Mouse (Mus musculus): ENCODE data around the gene Defa23. TPM values are rescaled to one million over a fixed set of nuclear protein-coding genes. Genes with fewer than 3 reads are reported as not detected.
"Not testable (repeated sequence)": the region's sequence is repeated elsewhere in the genome, so short reads cannot be mapped to it uniquely, and the experiment has no call there.

The Defa23 gene
- polyA plus RNA-seq (2012; rRNA removed), result not detected in 2 replicates

GRCm38 (mm10) chr8:21054747-21055146 lies at the start of gene Defa23:
Defa23 (plus strand) TSS chr8:21055047.
- DNase-seq (ENCODE audit: low read depth), result not testable (repeated sequence)

- no peak for DNase-seq (ENCODE audit: low read depth)
- TF ChIP-seq CTCF (IDR thresholded peaks at IDR 0.05; ENCODE audit: borderline replicate concordance, extremely low read depth, insufficient read depth, insufficient read length) (no peak), POLR2A (IDR thresholded peaks at IDR 0.05; ENCODE audit: borderline replicate concordance, extremely low read depth, insufficient read depth, insufficient read length, poor library complexity, severe bottlenecking) (no peak)
These were observed 48.0 kb upstream of the Defa23 start for GRCm38 (mm10) chr8:21006801-21007200.

- not testable (repeated sequence) for DNase-seq (ENCODE audit: low read depth)
These were observed 46.3 kb upstream of the Defa23 start for GRCm38 (mm10) chr8:21008578-21008977.

DNA sequence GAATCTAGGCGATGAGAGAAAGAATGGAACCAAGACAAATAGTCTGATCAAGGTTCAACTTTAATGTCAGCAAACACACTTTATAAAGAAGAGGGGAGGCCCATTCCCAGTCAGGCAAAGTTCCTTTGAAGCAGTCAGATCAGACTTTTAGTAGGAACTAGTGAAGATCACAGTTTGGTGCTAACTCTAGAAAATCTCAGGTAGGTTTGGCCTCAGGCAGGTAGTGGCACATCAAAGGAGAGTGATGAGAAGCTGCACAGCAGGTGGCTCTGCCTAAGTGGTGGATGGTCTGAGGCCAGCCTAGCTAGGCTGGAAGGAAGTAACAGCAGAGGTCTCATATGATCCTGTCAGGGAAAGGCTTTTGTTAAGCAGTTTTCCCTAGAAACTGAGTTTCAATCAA lies 44.3 kb upstream of the Defa23 start:
- not testable (repeated sequence) for DNase-seq (ENCODE audit: low read depth)

DNA sequence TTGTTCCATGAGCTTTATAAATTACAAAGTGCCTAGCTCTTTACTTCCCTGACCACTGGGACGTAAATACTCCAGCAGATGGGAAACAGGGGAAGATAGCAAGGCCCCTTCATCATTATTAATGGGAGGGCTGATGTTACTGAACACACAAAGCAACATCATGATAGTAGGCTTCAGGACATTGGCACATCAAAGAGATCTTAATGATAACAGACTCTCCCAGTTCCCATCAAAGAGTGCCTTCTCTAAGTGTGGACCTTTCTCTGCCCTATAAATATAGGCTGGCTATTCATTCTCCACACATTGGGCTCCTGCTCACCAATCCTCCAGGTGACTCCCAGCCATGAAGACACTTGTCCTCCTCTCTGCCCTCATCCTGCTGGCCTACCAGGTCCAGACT lies 29.6 kb upstream of the Defa23 start, which contains the start of gene Defa21:
Gene Defa21, plus strand, starts transcription at position 301 of the 400 bp plus-strand sequence.
- not testable (repeated sequence) for DNase-seq (ENCODE audit: low read depth)

DNA sequence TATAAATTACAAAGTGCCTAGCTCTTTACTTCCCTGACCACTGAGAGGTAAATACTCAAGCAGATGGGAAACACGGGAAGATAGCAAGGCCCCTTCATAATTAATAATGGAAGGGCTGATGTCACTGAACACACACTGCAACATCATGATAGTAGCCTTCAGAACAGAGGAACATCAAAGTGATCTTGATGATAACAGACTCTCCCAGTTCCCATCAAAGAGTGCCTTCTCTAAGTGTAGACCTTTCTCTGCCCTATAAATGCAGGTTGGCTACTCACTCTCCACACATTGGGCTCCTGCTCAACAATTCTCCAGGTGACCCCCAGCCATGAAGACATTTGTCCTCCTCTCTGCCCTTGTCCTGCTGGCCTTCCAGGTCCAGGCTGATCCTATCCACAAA lies 9.9 kb downstream of the Defa23 start, which contains the start of gene Defa35:
Gene Defa35, plus strand, starts transcription at position 301 of the 400 bp plus-strand sequence.
- not testable (repeated sequence) for DNase-seq (ENCODE audit: low read depth)

DNA sequence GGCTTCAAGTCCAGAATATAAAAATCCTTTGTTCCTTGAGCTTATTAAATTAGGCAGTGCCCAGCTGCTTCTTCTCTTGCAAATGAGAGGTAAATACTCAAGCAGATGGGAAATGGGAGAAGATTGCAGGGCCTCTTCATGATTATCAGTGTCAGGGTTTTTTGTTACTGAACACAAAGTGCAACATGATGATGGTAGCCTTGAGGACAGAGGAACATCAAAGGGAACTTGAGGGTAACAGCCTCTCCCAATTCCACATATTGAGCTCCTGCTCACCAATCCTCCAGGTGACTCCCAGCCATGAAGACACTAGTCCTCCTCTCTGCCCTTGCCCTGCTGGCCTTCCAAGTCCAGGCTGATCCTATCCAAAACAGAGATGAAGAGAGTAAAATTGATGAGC lies 29.3 kb downstream of the Defa23 start, which contains the start of gene Defa25:
Gene Defa25, plus strand, starts transcription at position 301 of the 400 bp plus-strand sequence.
- not testable (repeated sequence) for DNase-seq (ENCODE audit: low read depth)

- DNase-seq (ENCODE audit: low read depth), result no peak
- TF ChIP-seq POLR2A (IDR thresholded peaks at IDR 0.05; ENCODE audit: borderline replicate concordance, extremely low read depth, insufficient read depth, insufficient read length, poor library complexity, severe bottlenecking), result no peak
- TF ChIP-seq CTCF (IDR thresholded peaks at IDR 0.05; ENCODE audit: borderline replicate concordance, extremely low read depth, insufficient read depth, insufficient read length), result no peak
These were observed 38.3 kb downstream of the Defa23 start for GRCm38 (mm10) chr8:21093106-21093505.

DNA sequence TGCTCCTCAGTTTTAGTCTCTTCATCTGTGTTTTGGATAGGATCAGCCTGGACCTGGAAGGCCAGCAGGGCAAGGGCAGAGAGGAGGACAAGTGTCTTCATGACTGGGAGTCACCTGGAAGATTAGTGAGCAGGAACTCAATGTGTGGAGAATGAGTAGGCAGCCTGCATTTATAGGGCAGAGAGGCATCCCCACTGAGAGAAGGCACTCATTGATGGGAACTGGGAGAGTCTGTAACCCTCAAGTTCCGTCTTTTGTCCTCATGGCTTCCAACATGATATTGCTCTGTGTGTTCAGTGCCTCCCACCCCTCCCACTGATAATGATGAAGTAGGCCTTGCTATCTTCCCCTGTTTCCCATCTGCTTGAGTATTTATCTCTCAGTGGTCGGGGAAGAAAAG lies 41.1 kb downstream of the Defa23 start, which contains the start of gene Gm14851:
Gene Gm14851, minus strand, starts transcription at position 101 of the 400 bp plus-strand sequence.
- DNase-seq (ENCODE audit: low read depth), result not testable (repeated sequence)

Other genes with a start within 250 kb of the Defa23 start
- not detected in 2 replicates for gene Defb33, start 162.4 kb upstream of the Defa23 start, polyA plus RNA-seq (2012; rRNA removed)
- not detected in 2 replicates for gene Gm15056, start 152.4 kb upstream of the Defa23 start, polyA plus RNA-seq (2012; rRNA removed)
- gene Gm6040, start 133.0 kb upstream of the Defa23 start, polyA plus RNA-seq (2012; rRNA removed), result not detected in 2 replicates
- gene AY761185, start 110.3 kb upstream of the Defa23 start, polyA plus RNA-seq (2012; rRNA removed), result not detected in 2 replicates
- not detected in 2 replicates for gene Defa21, start 29.5 kb upstream of the Defa23 start, polyA plus RNA-seq (2012; rRNA removed)
- gene Defa35, start 10.0 kb downstream of the Defa23 start, polyA plus RNA-seq (2012; rRNA removed), result not detected in 2 replicates
- not detected in 2 replicates for gene Defa25, start 29.4 kb downstream of the Defa23 start, polyA plus RNA-seq (2012; rRNA removed)
- gene Gm14851, start 41.0 kb downstream of the Defa23 start, polyA plus RNA-seq (2012; rRNA removed), result not detected in 2 replicates
- gene Defa30, start 79.6 kb downstream of the Defa23 start, polyA plus RNA-seq (2012; rRNA removed), result not detected in 2 replicates
- 0.35 TPM in 1 of 2 replicates, not detected in the other for gene Defa22, start 107.2 kb downstream of the Defa23 start, polyA plus RNA-seq (2012; rRNA removed)
- gene Defa31, start 136.6 kb downstream of the Defa23 start, polyA plus RNA-seq (2012; rRNA removed), result not detected in 2 replicates
- gene Gm15293, start 146.5 kb downstream of the Defa23 start, polyA plus RNA-seq (2012; rRNA removed), result not detected in 2 replicates
- gene Gm15292, start 194.7 kb downstream of the Defa23 start, polyA plus RNA-seq (2012; rRNA removed), result not detected in 2 replicates